Mouse (Mus musculus) left cerebral cortex, adult 11 months (tissue): ENCODE measurements at regions not wholly inside any gene's neighbourhood (a gene's known extent, or its start where the extent isn't known, plus 50 kb on each side); places are given as distances from the start of the nearest gene placed in this dataset.

Experiments
- DNase-seq: peaks from one replicate; pipeline ENCODE4 v3.0.0; 2022; ENCODE audit warnings: low spot score

GRCm38 (mm10) chr4:24154418-24154817, 341.8 kb upstream of the Mms22l start:
- DNase-seq: peak; percentile 46

- no peak for DNase-seq
Observed at GRCm38 (mm10) chr4:24173750-24174149, 322.5 kb upstream of the Mms22l start.

GRCm38 (mm10) chr4:24213262-24214036, 282.8 kb upstream of the Mms22l start:
- no peak for DNase-seq

DNA sequence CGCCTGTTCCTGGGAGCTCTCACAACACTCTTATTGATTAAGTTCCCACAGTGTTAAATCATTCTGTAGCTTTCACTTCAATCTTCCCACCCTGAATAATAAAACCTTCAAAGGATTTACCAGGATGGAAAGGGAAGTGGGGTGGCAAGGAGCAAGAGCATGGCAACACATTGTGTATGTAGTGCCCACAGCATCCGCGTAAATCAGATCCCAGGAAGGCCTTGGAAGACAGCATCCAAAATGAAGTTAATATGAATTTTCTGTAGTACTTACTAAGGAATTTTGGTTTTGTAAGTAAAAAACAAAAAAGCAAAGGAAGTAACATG, 282.3 kb upstream of the Mms22l start:
- no peak for DNase-seq

DNA sequence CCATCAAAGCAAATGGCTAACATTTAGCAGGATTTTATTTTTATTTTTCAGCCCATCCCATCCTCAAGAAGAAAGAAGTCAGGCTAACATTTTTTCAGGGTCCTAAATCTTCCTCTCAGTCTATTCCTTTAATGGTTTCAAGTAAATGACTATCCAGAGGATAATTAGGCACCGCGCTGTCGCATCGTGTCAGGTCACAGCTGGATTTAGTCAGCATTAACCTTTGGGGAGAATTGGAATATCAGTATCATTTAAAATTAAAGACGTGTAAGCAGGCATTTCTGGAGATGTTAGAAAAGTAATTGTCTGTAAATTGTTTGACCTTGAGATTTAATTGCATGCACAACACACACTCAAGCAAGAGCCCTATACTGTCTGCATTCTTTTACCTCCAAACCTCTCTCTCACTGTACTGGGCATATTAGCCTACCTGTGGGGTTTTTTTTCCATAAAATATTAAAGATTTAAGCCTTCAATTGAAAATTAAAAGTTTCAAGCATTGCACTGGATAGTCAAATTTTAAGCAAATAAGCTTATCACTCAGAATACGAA, 277.8 kb upstream of the Mms22l start:
- no peak for DNase-seq

DNA sequence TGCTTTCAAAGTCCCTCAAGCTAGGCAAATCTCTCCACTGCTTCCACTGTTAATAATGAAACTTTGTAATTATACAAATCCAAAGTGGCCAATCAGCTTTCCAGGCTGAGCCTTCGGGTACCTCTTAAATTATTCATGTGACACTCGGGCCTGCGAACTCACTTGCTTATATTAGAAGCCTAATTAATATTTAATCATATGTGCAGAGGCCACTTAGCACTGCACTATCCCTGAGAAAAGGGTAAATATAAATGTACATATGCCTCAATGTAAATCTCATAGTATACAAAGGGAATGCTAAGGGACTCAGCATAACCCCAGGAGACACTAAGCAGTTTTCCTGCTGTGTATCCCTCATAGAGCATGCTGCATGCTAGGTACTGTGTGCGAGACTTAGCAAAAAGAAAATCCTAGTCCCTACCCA, 277.2 kb upstream of the Mms22l start:
- no peak for DNase-seq

GRCm38 (mm10) chr4:24219583-24219982, 276.7 kb upstream of the Mms22l start:
- no peak for DNase-seq

DNA sequence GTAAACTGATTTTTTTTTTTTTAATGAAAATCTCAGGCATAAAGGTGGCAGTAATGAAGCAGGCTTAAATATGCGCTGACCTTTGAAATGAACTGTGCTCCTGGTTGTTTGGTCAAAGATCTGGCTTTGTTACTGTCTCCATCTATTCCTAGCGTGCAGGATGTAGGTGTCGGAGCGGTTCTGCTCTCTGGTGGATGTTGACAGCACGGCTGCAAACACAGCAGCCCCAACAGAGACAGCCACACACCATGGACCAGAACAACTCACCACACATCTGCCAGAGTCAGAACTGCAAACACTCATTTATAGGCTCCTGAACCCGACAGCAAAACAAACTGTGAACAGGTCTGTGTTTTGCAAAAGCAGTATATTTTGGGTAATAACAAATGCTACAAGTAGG, 251.1 kb upstream of the Mms22l start:
- DNase-seq: no peak

DNA sequence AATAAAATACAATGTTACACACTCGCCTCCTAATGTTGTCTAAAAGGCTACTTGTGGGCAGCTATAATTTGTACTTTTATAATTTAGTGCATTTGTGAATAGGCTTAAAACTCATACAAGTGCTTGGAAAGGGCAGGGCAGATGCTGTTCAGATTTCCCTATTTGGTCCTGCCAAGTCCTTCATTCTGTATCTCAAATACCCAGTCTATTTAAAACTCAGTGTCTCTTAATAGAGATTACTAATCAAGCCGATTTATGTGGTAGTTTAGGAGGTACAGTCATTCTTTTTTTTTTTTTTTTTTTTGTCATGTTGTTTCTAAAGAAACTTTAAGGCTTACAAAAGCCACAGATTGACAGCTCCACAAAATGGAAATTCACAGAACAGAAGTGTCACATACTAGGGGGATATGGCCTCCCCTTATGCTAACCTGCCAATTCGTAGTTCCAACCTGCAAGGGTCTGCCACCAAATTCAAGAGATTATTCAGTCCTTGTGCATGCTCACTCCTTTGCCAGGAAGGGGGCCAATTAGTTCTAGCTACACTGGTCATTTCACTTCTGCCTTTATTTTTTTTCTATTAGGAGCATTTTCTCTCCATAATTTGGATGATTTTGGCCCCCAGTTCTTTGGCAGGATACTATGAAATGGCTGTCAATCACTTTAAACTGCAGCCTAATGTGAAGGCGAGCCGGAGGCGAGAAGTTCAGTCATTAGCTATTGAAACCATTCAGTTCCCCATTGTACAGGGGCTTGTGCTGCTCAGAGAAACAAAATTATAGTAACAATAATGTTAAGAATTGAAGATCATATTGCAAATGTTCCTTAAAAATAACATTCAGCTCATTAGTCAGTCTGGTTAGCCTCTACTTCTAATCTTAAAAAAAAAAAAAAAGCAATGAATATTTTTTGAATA, 247.9 kb upstream of the Mms22l start:
- DNase-seq: no peak

GRCm38 (mm10) chr4:24249243-24249970, 246.8 kb upstream of the Mms22l start:
- DNase-seq: peak; percentile 21

DNA sequence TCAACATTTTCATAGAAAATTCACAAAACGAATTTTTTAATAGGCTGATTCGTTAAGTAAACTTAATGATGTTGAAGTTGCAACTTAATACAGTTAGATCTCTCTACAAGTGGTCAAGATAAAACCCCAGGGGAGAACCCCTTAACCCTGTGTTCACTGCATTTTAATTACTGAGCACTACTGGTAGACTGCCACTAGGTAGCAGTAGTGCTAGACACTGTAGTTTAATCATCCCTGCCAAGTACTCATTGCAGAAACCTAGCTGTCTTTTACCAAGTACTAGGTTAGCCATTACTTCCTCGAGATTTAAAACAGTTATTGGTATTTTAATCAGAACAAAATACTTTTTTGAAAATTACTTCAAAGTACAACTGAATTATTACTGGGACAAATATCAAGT, 218.1 kb upstream of the Mms22l start:
- no peak for DNase-seq
